Mouse (Mus musculus): ENCODE measurements around the gene Tmem176b.

DNA sequence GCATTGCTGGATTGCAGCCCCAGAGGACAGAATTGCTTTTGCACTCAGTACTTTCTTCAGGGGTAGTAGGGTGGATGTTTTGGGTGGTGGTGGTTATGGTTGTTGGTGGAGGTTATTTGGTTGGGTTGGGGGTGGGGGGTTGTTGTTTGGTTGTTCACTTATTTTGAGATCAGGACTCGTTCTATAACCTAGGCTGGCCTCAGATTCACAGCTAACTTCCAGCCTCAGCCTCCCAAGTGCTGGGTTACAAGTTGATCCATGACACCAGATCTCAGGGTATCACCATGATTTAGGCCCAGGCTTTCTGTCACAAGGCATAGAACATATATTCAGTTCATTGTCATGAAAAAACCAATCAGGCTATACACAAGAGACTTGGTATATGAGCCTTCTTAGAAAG lies 19.6 kb upstream of the Tmem176b start:
- no peak for TF ChIP-seq POLR2A (IDR thresholded peaks at IDR 0.05; ENCODE audit: low read depth, low read length)
- no peak for TF ChIP-seq CTCF (conservative IDR thresholded peaks at IDR 0.05; ENCODE audit: insufficient read depth, insufficient read length, low read depth, low read length)
